Mouse (Mus musculus) testis, adult 2 months (tissue): ENCODE measurements around the gene 4930503B20Rik. TPM values are rescaled to one million over a fixed set of nuclear protein-coding genes. Genes with fewer than 3 reads are reported as not detected.

Source experiments
- H3K27ac ChIP-seq: fragments of 200-500 bp; 2 replicates; pipeline ENCODE4 v1.5.1; 2012; ENCODE audit warnings: low read depth, low read length; ENCODE audit not compliant: control insufficient read depth, insufficient read depth
- H3K27me3 ChIP-seq: fragments of 200-500 bp; 2 replicates; pipeline ENCODE4 v1.6.1; 2012; ENCODE audit warnings: mild to moderate bottlenecking, low read length, moderate library complexity; ENCODE audit not compliant: control insufficient read depth, insufficient read depth
- H3K36me3 ChIP-seq: fragments of 200-500 bp; 2 replicates; pipeline ENCODE4 v1.6.1; 2012; ENCODE audit warnings: mild to moderate bottlenecking, low read length; ENCODE audit not compliant: control insufficient read depth, insufficient read depth
- H3K4me1 ChIP-seq: fragments of 200-500 bp; 2 replicates; pipeline ENCODE4 v1.6.1; 2012; ENCODE audit warnings: low read length; ENCODE audit not compliant: control insufficient read depth, insufficient read depth
- H3K4me3 ChIP-seq: fragments of 200-500 bp; 2 replicates; pipeline ENCODE4 v1.5.1; 2012; ENCODE audit warnings: low read depth, mild to moderate bottlenecking, low read length, moderate library complexity, mixed read lengths; ENCODE audit not compliant: control insufficient read depth
- CTCF ChIP-seq: fragments of 200-500 bp; IDR thresholded peaks from 2 replicates; pipeline ENCODE4 v1.5.1; 2012; ENCODE audit warnings: low read depth, mild to moderate bottlenecking, inconsistent platforms, low read length, moderate library complexity; ENCODE audit not compliant: control insufficient read depth, insufficient read depth, insufficient replicate concordance
- POLR2A ChIP-seq: fragments of 200-500 bp; IDR thresholded peaks from 2 replicates; pipeline ENCODE4 v1.6.1; 2012; ENCODE audit warnings: low read depth, mild to moderate bottlenecking, inconsistent platforms, low read length, moderate library complexity; ENCODE audit not compliant: control insufficient read depth
- polyA plus RNA-seq: library from polyadenylated mRNA; depleted of rRNA; stranded (reverse); fragments of >200 nt; gene quantifications from 2 replicates; pipeline ENCODE4 v1.2.3, GENCODE M21; 2012

4930503B20Rik gene
- polyA plus RNA-seq, 1 experiment: 256 TPM

- Histone ChIP-seq H3K36me3 (no peaks in the 10 kb centered on the region), H3K27me3 (no peaks in the 10 kb centered on the region), H3K4me3 (peak overlapping the region; percentile 52), H3K4me1 (peaks cover 2% of the 10 kb centered on the region; the same call in 1 of the 2 replicates), H3K27ac (no peak overlapping the region)
- no peak for TF ChIP-seq CTCF
- no peak for TF ChIP-seq POLR2A
These were observed 1.3 kb upstream of the 4930503B20Rik start for GRCm38 (mm10) chr3:146652431-146652830.

- peak overlapping the region; percentile 89 for H3K4me3 ChIP-seq
- TF ChIP-seq POLR2A: no peak
- TF ChIP-seq CTCF: no peak
- H3K27ac ChIP-seq: peak overlapping the region; percentile 55
- H3K36me3 ChIP-seq: no peaks in the 10 kb centered on the region
- no peaks in the 10 kb centered on the region for H3K27me3 ChIP-seq
- peaks cover 2% of the 10 kb centered on the region; the same call in 1 of the 2 replicates for H3K4me1 ChIP-seq
These were observed 401 bp downstream of the 4930503B20Rik start for GRCm38 (mm10) chr3:146650716-146651115.

GRCm38 (mm10) chr3:146649311-146649894 is 1.7 kb downstream of the 4930503B20Rik start:
- TF ChIP-seq CTCF (no peak), POLR2A (no peak)
- H3K4me1 ChIP-seq: peaks cover 2% of the 10 kb centered on the region; the same call in 1 of the 2 replicates
- H3K4me3 ChIP-seq: peak overlapping the region; percentile 89
- no peaks in the 10 kb centered on the region for H3K36me3 ChIP-seq
- H3K27me3 ChIP-seq: no peaks in the 10 kb centered on the region
- H3K27ac ChIP-seq: peak overlapping the region; percentile 36; the same call in 1 of the 2 replicates

- no peak overlapping the region for H3K4me3 ChIP-seq
- no peaks in the 10 kb centered on the region for H3K36me3 ChIP-seq
- no peaks in the 10 kb centered on the region for H3K27me3 ChIP-seq
- no peak for TF ChIP-seq POLR2A
- TF ChIP-seq CTCF: no peak
- no peaks in the 10 kb centered on the region for H3K4me1 ChIP-seq
- H3K27ac ChIP-seq: no peak overlapping the region
These were observed 9.2 kb downstream of the 4930503B20Rik start for GRCm38 (mm10) chr3:146641818-146642427.

- Histone ChIP-seq H3K27ac (no peak overlapping the region), H3K36me3 (no peaks in the 10 kb centered on the region), H3K27me3 (no peaks in the 10 kb centered on the region), H3K4me1 (no peaks in the 10 kb centered on the region), H3K4me3 (no peak overlapping the region)
- TF ChIP-seq POLR2A (no peak), CTCF (no peak)
These were observed 18.6 kb downstream of the 4930503B20Rik start for GRCm38 (mm10) chr3:146632506-146632905.

- Histone ChIP-seq H3K36me3 (no peaks in the 10 kb centered on the region), H3K27ac (no peak overlapping the region), H3K4me3 (no peak overlapping the region), H3K27me3 (no peaks in the 10 kb centered on the region), H3K4me1 (no peaks in the 10 kb centered on the region)
- TF ChIP-seq POLR2A (no peak), CTCF (no peak)
These were observed 22.7 kb downstream of the 4930503B20Rik start for GRCm38 (mm10) chr3:146628227-146628982.

GRCm38 (mm10) chr3:146625766-146626165 is 25.4 kb downstream of the 4930503B20Rik start:
- no peaks in the 10 kb centered on the region for H3K27me3 ChIP-seq
- H3K36me3 ChIP-seq: no peaks in the 10 kb centered on the region
- TF ChIP-seq POLR2A: no peak
- TF ChIP-seq CTCF: no peak
- H3K27ac ChIP-seq: no peak overlapping the region
- no peak overlapping the region for H3K4me3 ChIP-seq
- no peaks in the 10 kb centered on the region; the same call in 1 of the 2 replicates for H3K4me1 ChIP-seq
